Mouse (Mus musculus) gastrocnemius, adult 8-10 months (tissue): ENCODE measurements at regions not wholly inside any gene's neighbourhood (a gene's known extent, or its start where the extent isn't known, plus 50 kb on each side); places are given as distances from the start of the nearest gene placed in this dataset.

Experiments
- DNase-seq, 2 experiments: peaks; one replicate each; pipeline ENCODE4 v3.0.0; 2022; ENCODE audit warnings: low spot score in 2 of 2

DNA sequence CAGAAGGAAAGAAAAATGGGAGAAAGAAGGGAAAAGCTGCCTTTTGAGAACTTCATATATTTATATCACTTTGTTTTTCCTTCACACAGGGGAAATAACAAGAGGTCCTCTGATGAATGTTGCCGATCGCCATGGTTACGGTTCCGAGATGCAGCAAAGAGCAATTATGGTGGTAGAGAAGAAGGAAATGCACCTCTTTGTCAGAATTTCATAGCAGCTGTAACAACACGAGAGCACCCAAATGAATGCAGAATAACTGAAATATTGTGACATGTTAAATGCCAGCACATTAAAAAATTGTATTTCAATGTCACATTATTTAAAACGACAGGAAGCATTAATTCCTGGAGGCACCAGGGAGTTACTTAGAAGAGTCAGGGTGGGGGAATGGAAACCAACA is 279.4 kb downstream of the Mctp2 start:
- DNase-seq = no peak

DNA sequence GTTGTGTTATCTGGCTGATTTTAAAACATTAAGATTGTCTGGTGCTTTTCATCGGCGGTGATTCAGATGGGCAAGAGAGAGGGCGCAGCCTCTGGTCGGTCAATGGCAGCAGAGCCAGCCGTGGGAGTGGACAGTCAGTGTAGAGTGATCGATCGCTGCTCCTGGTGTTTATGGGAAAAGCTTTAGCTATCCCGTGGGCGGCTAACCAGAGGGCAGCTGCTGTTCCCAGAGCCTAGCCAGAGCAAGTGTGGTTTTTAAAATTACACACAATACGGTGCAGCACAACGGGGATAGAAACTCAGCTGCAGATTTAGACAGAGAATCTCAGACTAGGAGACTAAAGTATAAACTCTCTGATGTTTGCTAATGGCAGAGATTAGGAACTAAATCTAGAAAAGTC is 297.3 kb downstream of the Mctp2 start:
- DNase-seq = no peak

DNA sequence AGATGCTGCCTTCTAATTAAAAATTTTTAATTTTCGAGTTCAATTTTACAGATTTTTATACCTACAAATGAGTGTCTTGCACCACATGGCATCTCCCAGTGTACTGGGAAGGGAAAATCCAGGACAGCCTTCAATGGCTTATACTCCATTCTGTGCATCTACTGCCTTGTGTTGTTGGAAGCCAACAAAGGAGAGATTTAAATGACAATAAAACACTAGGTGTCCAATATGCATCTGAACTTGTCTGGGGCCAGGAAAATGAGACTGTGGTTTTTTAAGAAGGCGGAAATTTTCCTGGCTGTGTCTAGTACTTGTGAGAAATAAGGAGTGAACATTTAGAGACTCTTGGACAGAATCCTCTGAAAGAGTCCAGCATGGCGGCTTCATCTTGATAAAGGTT is 302.1 kb downstream of the Mctp2 start:
- DNase-seq = no peak

DNA sequence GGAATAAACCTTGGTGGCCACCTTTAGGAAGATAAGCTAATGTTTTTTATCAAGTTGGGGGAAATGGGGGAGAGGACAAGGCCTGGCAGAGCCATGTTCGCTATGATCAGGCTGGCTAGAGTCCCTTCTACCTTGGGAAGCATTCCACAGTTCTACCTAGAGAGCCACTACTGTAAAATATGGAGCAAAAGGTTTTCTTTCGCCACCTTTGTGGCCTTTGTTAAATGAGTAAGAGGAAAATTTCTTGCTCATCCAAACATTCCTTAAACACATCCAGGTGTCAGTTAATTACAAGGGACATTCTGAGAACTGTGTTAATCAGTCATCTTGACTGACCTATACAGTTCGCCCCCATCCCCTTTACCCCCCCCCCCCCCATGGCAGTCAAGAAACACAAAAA is 313.9 kb downstream of the Mctp2 start:
- no peak for DNase-seq

DNA sequence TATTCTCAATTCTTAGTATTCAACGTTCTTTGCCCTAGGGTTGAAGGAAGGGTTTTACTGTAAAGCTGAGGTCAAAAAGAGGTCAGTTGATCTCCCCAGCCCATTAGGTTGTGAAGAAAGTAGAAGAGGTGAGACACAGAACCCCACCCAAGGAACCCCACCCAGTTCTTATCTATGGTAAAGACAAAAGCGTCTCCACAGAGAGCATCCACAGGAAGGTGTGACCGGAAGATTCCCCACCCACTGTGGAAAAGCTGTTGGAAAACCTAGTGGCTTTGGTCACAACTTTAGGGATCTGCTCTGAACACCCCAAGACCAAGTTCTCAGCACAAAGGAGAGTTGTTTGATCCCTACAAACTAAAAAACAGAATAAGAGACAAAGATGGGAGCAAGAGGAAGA is 314.6 kb downstream of the Mctp2 start:
- no peak for DNase-seq

DNA sequence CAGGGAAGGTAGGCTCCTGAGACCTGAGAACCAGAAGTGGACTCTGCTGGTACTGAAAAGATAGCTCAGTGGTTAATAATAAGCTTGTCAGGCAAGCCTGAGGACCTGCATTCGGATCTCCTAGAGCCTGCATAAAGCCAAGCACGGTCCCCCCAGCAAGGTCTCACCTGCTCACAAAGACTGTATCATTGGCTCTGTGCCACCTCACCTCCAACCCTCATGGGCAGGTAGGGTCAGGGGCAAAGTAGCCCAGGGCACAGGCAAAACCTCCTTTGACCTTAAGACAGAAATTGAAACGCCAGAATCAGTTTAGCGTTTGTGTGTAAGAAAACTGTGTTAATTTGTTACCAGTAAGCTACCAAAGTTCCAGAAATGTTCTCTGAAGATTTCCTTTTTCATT is 315.2 kb downstream of the Mctp2 start:
- no peak for DNase-seq

DNA sequence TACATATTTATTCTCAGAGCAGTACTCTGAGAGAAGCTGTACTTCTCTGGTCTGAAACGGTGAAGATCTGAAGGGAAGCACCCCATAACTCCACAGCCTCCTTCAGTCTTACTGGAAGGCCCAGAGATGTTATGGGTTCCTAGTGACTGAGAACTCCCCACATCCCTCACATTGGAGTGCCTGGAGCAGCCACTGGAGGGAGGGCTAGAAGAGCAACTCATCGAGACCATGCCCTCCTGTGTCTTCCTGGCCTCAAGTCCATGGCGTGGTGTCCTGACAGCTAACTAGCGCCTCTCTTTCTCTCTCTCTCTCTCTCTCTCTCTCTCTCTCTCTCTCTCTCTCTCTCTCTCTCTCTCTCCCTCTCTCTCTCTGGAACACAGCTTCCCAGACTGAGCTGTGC is 340.4 kb downstream of the Mctp2 start:
- DNase-seq = no peak

DNA sequence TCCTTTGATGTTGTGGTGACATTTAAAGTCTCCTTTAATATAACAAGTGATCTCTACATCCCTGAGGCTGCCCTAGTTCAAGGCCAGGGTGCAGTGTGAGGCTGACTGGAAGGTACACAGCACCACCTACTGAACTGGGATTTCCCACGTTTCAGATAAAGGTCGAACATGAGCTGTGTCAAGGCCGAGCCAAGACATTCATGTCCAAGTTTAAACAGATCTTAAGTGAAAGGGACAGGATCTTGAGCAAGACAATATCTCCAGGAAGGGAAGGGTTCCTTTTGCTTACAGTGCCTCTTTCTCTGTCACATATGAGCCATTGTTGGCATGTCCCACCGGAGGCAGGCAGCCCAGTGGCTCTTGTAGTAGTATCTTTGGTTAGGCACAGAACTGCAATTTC is 343.0 kb downstream of the Mctp2 start:
- no peak for DNase-seq

DNA sequence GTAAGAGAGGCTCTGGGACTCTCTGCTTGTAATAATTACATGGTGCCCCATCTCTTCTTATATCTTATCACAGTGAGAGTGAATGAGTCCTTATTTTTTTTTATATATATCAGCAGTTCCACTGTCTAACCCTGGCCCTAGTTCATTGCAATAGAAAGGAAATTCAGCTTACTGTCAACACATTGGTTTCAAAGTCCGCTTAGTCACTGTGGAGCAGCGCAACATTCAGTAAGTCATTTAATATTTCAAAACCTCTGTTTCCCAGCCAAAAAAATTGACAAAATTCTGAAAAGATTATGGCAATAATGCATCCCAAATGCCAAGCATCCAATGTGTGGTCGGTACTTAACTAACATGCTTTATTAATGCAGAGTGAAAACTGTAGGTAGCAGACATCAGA is 343.6 kb downstream of the Mctp2 start:
- DNase-seq = no peak

DNA sequence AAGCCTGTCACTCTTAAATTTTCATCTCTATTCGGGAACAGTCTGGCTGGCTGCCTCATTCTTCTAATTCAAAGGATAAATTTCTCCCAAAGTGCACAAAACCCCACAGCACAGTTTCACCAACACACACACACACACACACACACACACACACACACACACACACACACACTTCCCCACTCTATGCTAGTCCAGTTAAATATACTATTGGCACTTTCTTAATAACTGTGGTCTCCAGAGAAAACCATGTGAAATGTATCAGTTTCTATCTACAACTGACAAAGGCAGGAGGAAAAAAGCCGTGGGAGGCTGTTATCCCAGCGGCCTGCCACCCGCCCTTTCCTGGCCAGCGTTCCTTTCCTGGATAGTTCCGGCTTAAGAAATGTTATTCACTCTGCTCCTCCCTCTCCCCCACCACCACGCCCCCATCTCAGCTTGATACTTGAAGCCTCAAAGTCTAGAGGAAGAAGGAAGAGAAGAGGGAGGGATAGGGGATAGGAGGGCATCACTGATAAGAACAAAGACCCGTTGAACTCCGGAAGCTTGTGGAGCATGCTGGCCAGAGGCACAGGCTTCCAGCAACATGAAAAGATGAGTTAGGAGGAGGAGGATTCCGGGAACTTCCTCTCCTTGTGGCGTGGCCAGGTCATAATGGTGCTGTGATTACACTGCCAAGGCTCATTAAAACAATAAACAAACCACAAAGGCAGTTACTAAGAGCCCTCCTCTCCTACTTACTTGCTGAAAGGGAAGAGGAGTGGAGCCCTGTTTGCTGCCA is 345.8 kb downstream of the Mctp2 start:
- DNase-seq = no peak

DNA sequence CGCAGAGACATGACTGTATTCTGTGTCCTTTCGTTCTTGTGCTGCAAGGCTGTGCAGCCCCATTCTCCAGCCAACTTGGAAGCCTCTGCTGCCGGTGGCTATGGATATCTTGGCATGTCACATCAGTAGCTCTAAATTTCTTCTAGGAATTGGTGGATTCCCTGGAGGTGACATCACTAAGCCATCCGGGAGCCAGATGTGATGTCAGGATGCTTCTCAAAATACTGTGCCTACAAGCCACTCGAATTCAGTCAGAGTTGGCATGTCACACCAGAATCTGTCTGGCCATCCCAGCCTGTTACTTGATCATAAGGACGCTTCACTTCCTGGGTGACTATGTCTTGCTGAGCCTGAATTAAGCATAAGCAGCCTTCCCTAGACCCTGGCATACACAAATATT is 359.9 kb downstream of the Mctp2 start:
- peak in 1 of 2 experiments; percentile 4 for DNase-seq

DNA sequence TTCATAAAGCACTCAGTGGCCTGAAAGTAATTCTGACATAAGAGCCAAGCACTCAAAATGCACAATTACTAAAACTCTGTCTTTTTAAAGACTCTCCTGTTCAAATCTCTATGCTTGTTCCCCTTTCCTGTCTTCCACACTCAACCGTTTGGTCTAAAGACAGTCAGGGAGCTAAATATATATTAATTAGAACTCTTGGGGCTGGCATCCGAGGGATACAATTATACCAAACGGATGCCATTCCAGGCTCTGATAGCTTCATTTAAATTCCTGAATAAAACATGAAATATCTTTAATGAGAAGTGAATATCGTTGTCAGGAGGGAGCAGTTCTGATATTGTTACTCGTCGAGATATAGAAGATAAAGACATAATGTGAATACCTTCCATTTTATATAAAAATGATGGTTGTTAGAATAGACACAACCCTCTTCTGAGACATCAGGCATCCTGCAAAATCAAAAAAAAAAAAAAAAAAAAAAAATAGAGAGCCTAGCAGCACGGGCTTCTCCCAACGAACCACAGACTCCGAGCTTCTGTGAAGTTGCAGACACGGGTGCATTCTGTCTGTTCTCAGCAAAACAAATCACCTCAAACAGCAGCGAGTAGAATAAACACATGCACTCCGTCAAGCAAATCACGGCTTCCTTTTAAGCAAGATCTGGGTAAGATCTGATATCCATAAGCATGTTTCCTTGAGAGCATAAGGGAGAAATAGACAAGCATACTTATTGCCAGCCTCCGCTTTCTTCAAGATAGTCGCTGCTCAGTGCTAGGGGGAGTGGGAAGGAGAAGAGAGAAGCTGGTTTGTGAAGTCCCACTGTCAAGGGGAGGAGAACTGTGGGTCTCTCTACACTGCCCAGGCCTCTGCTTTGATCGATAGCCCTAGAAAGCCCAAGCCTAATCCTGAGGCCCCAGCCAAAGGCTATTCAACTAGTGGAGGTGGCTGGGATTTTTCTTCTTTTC is 363.0 kb downstream of the Mctp2 start:
- no peak for DNase-seq

DNA sequence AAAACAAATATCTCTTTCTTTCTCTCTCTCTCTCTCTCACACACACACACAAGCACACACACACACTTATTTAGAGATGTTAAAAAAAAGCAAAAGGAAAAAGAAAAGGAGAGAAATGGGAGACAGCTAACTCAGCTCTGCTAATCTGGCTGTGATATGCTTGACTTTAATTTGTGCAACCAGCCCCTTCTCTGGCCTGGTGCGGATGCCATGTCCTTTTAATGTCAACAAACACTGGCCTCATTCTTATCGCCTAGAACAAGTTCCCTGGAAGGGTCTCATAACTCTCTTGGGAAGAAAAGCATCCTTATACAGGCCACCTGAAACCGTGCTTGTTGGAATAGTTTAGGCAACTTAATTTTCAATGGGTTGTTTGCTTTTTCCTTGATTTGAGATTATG is 368.7 kb downstream of the Mctp2 start:
- DNase-seq = no peak

DNA sequence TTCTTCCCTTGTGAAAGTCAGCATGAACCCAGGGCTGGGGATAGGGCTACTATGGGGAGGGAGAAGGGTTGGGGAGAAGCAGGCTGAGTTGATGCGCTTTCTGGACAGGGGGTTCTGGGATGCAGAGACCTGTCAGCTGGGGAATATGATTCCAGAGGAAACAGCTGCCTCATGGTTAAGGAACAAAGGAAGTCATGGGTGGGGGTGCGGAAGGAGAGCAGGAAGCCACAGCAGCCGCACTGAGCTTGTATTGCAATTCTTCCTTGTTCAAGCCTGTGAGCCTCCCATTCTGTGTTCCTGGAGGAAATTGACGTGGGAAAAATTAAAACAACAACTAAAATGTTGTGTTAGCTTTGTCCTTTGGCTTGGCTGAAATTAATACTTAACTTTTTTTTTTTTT is 369.7 kb downstream of the Mctp2 start:
- DNase-seq = no peak
